Mouse (Mus musculus): Measurements from ENCODE around the gene Slc17a5. TPM values are rescaled to one million over a fixed set of nuclear protein-coding genes. Genes with fewer than 3 reads are reported as not detected.

Slc17a5 gene
- polyA plus RNA-seq, 1 experiment from 2014 or later: 9.7 TPM

DNA sequence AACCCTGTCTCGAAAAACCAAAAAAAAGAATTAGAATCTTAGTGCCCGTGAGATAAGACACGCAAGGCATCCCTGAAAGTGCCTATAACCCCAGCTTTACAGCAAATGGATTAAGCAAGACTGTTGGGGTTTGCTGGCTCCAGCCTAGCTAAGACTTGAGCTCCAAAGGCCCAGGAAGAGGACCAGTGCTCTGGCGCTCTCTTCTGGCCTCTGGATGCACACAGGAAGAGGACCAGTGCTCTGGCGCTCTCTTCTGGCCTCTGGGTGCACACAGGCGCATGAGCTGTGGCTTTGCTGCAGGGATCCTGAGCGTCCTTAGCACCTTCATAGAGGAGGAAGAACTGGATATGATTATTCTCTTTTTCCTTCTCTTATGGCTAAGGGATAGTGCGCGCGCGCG lies 40.1 kb downstream of the Slc17a5 start:
- H3K36me3 ChIP-seq (ENCODE audit: control insufficient read depth, insufficient read depth): peaks cover 5% of the 10 kb centered on the region; the same call in 1 of the 2 replicates
- no peak overlapping the region for H3K27ac ChIP-seq (ENCODE audit: low read length)
- no peaks in the 10 kb centered on the region for H3K4me1 ChIP-seq (ENCODE audit: control insufficient read depth, insufficient read depth, low read length)
- no peak overlapping the region for H3K4me2 ChIP-seq (ENCODE audit: low read depth, low read length)
- no peaks in the 10 kb centered on the region for H3K9me3 ChIP-seq (replicated peaks; ENCODE audit: control insufficient read depth, low read length)
- H3K4me3 ChIP-seq (ENCODE audit: low read length): no peak overlapping the region
- 87% methylated on average over 12 of the region's 12 CpGs for WGBS
- no peak overlapping the region for H3K9ac ChIP-seq (ENCODE audit: low read length)
- no peak for ATAC-seq (replicated peaks; ENCODE audit: extremely low read depth, insufficient read depth, low FRiP score)
- H3K27me3 ChIP-seq (ENCODE audit: control insufficient read depth, insufficient read depth, low read length): no peaks in the 10 kb centered on the region

DNA sequence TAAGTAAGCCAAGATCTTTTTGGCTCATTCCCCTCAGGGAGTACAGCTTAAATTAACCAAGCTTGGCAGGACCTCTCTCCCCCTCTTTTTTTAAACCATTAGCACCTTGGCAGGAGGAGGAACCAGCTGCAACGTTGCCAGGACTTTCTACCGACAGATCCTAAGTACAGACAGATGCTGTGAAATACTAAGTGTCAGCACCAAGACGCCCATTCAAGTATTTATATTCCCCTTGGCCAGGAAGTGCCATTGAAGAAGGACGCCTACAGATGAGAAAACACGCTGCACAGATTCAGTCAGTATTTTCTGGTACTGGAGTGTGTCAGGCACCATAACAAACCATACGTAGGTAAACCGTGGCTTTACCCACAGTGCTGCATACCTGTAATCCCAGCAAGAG lies 40.9 kb downstream of the Slc17a5 start:
- Histone ChIP-seq H3K4me1 (ENCODE audit: control insufficient read depth, insufficient read depth, low read length) (no peaks in the 10 kb centered on the region), H3K9me3 (replicated peaks; ENCODE audit: control insufficient read depth, low read length) (no peaks in the 10 kb centered on the region), H3K4me3 (ENCODE audit: low read length) (no peak overlapping the region), H3K27ac (ENCODE audit: low read length) (no peak overlapping the region), H3K4me2 (ENCODE audit: low read depth, low read length) (no peak overlapping the region), H3K27me3 (ENCODE audit: control insufficient read depth, insufficient read depth, low read length) (no peaks in the 10 kb centered on the region), H3K36me3 (ENCODE audit: control insufficient read depth, insufficient read depth) (no peaks in the 10 kb centered on the region), H3K9ac (ENCODE audit: low read length) (no peak overlapping the region)
- no peak for ATAC-seq (replicated peaks; ENCODE audit: extremely low read depth, insufficient read depth, low FRiP score)
- WGBS: 51% methylated on average over 7 of the region's 7 CpGs

DNA sequence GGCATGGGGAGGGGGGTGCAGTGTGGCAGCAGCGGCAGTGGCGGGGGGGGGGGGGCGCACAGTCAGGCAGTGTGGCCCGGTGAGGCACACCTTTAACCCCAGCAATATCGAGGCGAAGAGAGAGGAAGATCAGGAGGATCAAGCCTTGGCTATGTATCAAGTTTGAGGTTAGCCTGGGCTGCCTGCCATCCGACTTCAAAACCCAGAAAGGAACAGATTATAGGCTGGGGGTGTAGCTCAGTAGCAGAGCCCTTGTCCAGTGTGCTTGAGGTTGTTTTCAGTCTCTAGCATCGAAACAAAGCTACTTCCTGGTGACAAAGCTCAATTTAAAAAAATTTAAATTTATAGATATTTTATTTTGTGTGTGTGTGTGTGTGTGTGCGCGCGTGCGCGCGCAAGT lies 46.1 kb downstream of the Slc17a5 start:
- Histone ChIP-seq H3K9ac (ENCODE audit: low read length) (no peak overlapping the region), H3K9me3 (replicated peaks; ENCODE audit: control insufficient read depth, low read length) (no peaks in the 10 kb centered on the region), H3K4me2 (ENCODE audit: low read depth, low read length) (no peak overlapping the region), H3K27ac (ENCODE audit: low read length) (no peak overlapping the region), H3K36me3 (ENCODE audit: control insufficient read depth, insufficient read depth) (no peaks in the 10 kb centered on the region), H3K27me3 (ENCODE audit: control insufficient read depth, insufficient read depth, low read length) (no peaks in the 10 kb centered on the region), H3K4me1 (ENCODE audit: control insufficient read depth, insufficient read depth, low read length) (peaks cover 9% of the 10 kb centered on the region), H3K4me3 (ENCODE audit: low read length) (no peak overlapping the region)
- no peak for ATAC-seq (replicated peaks; ENCODE audit: extremely low read depth, insufficient read depth, low FRiP score)
- WGBS: 89% methylated on average over 14 of the region's 14 CpGs

DNA sequence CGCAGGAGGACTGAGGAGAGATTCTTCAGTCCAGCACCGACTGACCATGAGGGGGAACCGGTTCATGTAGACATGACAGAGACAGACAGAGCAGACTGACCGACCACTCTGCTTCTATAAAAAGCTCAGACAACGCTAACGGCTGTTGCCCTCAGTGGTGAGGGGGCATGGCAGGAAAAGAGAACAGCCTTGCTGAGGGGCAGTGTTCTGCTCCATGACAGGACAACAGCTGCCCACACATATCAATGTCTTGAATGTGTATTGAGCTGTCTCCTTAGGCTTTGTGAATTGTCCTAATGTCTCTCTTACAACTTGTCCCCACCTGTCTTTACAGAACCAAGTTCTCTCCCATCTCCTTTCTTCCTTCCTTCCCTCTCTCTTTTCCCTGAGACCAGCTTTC lies 49.4 kb downstream of the Slc17a5 start:
- no peak overlapping the region for H3K4me3 ChIP-seq (ENCODE audit: low read length)
- H3K4me2 ChIP-seq (ENCODE audit: low read depth, low read length): no peak overlapping the region
- no peak overlapping the region for H3K9ac ChIP-seq (ENCODE audit: low read length)
- no peak for ATAC-seq (replicated peaks; ENCODE audit: extremely low read depth, insufficient read depth, low FRiP score)
- 20% methylated on average over 6 of the region's 6 CpGs for WGBS
- no peak overlapping the region for H3K27ac ChIP-seq (ENCODE audit: low read length)
- no peaks in the 10 kb centered on the region for H3K27me3 ChIP-seq (ENCODE audit: control insufficient read depth, insufficient read depth, low read length)
- H3K36me3 ChIP-seq (ENCODE audit: control insufficient read depth, insufficient read depth): no peaks in the 10 kb centered on the region
- peaks cover 11% of the 10 kb centered on the region for H3K4me1 ChIP-seq (ENCODE audit: control insufficient read depth, insufficient read depth, low read length)
- H3K9me3 ChIP-seq (replicated peaks; ENCODE audit: control insufficient read depth, low read length): no peaks in the 10 kb centered on the region

DNA sequence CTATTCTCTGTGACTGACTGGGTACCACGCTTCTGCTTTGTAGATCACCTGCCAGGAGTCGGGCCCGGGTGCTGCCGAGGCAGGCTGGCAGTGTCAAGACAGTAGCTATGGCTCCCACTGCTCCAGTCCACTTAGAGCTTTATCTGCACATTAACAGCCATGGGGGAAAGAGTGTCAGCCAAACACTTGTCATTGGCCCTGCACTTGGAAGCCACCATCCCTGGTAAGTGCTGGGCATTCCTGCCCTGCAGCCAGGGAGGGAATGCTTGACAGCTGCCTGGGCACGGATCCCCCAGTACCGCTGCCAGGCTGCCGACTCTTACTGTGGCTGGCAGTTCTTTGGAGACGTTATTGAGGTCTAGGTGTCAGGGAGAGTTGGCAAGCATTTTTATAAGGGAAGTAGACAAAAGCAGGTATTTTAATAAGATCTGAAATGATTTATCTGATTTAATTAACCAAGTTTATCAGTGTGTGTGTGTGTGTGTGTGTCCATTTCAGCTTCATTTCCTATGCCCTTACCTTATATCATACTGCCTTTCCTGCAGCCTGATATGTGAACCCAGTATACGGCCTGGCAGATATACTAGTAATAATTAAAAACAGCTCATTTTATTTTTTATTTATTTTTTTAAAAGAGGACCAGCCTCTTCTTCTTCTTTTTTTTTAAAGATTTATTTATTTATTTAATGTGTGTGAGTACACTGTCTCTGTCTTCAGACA lies 50.5 kb downstream of the Slc17a5 start:
- Histone ChIP-seq H3K27me3 (ENCODE audit: control insufficient read depth, insufficient read depth, low read length) (no peaks in the 10 kb centered on the region), H3K4me3 (ENCODE audit: low read length) (no peak overlapping the region), H3K9me3 (replicated peaks; ENCODE audit: control insufficient read depth, low read length) (no peaks in the 10 kb centered on the region), H3K4me2 (ENCODE audit: low read depth, low read length) (no peak overlapping the region), H3K4me1 (ENCODE audit: control insufficient read depth, insufficient read depth, low read length) (peaks cover 11% of the 10 kb centered on the region), H3K27ac (ENCODE audit: low read length) (peak overlapping the region; percentile 38; the same call in 1 of the 2 replicates), H3K36me3 (ENCODE audit: control insufficient read depth, insufficient read depth) (no peaks in the 10 kb centered on the region), H3K9ac (ENCODE audit: low read length) (no peak overlapping the region)
- peak; percentile 79 for ATAC-seq (replicated peaks; ENCODE audit: extremely low read depth, insufficient read depth, low FRiP score)
- 49% methylated on average over 9 of the region's 9 CpGs for WGBS

DNA sequence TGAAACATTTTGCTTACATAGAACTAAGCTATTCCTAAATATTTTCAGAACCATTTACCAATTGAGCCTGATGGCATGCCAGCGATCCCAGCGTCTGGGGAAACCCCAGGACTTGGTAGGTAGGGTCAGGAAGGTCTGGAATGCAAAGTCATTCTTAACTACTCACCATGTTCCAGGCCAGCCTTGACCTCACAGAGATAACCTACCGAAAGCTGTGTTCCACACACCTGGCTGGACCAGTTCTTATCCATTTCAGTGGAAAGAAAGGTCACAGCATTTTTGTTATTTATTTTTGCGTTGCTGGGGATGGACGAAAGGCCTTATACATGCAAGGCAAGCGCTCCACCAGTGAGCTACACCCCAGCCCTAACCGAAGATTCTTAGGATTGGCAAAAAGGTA lies 53.2 kb downstream of the Slc17a5 start:
- no peak overlapping the region for H3K27ac ChIP-seq (ENCODE audit: low read length)
- ATAC-seq (replicated peaks; ENCODE audit: extremely low read depth, insufficient read depth, low FRiP score): no peak
- no peaks in the 10 kb centered on the region for H3K36me3 ChIP-seq (ENCODE audit: control insufficient read depth, insufficient read depth)
- H3K4me1 ChIP-seq (ENCODE audit: control insufficient read depth, insufficient read depth, low read length): peaks cover 16% of the 10 kb centered on the region
- no peak overlapping the region for H3K4me3 ChIP-seq (ENCODE audit: low read length)
- 83% methylated on average over 7 of the region's 7 CpGs for WGBS
- no peak overlapping the region for H3K4me2 ChIP-seq (ENCODE audit: low read depth, low read length)
- no peaks in the 10 kb centered on the region for H3K27me3 ChIP-seq (ENCODE audit: control insufficient read depth, insufficient read depth, low read length)
- H3K9ac ChIP-seq (ENCODE audit: low read length): no peak overlapping the region
- H3K9me3 ChIP-seq (replicated peaks; ENCODE audit: control insufficient read depth, low read length): no peaks in the 10 kb centered on the region

DNA sequence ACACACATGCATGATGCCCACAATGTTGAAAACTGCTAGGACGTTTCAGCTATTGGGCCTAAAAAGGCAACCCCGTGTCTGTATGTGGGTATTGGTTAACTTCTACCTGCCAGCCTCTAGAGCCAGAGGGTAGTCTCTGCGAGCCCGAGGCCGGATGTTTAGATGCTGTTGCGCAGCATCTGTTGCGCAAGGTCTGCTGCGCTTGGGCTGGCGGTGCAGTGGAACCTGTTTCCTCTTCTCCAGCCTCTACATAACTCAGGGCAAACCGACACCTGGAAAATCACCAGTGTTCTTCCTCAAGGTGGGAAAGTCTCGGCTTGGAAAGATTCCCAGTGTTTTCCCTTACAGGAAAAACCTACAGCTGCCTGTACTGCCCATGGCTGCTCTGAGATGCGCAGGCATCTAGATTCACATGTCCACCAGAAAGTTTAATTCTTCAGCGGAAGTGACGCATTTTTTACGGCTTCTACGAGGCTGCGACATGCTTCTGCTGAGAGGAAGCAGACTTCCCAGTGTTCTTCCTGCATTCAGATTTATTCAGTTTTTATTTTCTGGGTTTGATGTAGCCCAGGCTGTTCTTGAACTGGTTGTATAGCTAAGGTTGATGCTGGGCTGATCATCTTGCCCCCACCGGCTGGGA lies 54.4 kb downstream of the Slc17a5 start:
- WGBS: 78% methylated on average over 18 of the region's 18 CpGs

DNA sequence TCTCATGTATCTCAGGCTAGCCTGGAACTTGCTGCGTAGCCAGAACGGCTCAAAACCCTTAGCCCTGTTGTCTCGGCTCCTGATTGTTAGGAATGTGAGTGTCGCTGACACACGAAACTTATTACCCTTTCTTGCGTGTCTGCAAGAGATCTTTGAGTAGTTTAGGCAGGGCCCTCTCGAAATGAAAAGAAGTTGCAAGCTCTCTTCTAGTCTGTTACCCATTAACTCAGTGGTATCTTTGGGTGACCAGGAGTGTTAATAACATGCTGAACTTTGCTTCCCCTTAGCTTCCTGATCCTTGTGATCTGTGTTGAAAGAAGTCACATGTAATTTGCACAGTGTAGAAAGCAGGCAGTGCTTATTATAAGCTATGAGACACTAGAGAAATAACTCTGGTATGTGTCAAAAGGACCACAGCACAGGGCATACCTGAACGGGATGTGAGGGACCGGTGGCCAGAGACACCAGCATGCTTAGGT lies 55.5 kb downstream of the Slc17a5 start:
- no peak overlapping the region for H3K27ac ChIP-seq (ENCODE audit: low read length)
- no peaks in the 10 kb centered on the region for H3K27me3 ChIP-seq (ENCODE audit: control insufficient read depth, insufficient read depth, low read length)
- no peak overlapping the region for H3K4me2 ChIP-seq (ENCODE audit: low read depth, low read length)
- H3K36me3 ChIP-seq (ENCODE audit: control insufficient read depth, insufficient read depth): no peaks in the 10 kb centered on the region
- peaks cover 14% of the 10 kb centered on the region; the same call in 1 of the 2 replicates for H3K4me1 ChIP-seq (ENCODE audit: control insufficient read depth, insufficient read depth, low read length)
- 49% methylated on average over 9 of the region's 9 CpGs for WGBS
- H3K9ac ChIP-seq (ENCODE audit: low read length): no peak overlapping the region
- ATAC-seq (replicated peaks; ENCODE audit: extremely low read depth, insufficient read depth, low FRiP score): no peak
- H3K4me3 ChIP-seq (ENCODE audit: low read length): no peak overlapping the region
- no peaks in the 10 kb centered on the region for H3K9me3 ChIP-seq (replicated peaks; ENCODE audit: control insufficient read depth, low read length)

More for the DNA sequence above, 54.4 kb downstream of the Slc17a5 start:
- Histone ChIP-seq H3K4me2 (ENCODE audit: low read depth, low read length) (no peak overlapping the region), H3K4me1 (ENCODE audit: control insufficient read depth, insufficient read depth, low read length) (peaks cover 16% of the 10 kb centered on the region), H3K9ac (ENCODE audit: low read length) (no peak overlapping the region), H3K27me3 (ENCODE audit: control insufficient read depth, insufficient read depth, low read length) (no peaks in the 10 kb centered on the region), H3K9me3 (replicated peaks; ENCODE audit: control insufficient read depth, low read length) (no peaks in the 10 kb centered on the region), H3K27ac (ENCODE audit: low read length) (no peak overlapping the region), H3K36me3 (ENCODE audit: control insufficient read depth, insufficient read depth) (no peaks in the 10 kb centered on the region), H3K4me3 (ENCODE audit: low read length) (no peak overlapping the region)
- ATAC-seq (replicated peaks; ENCODE audit: extremely low read depth, insufficient read depth, low FRiP score): no peak

DNA sequence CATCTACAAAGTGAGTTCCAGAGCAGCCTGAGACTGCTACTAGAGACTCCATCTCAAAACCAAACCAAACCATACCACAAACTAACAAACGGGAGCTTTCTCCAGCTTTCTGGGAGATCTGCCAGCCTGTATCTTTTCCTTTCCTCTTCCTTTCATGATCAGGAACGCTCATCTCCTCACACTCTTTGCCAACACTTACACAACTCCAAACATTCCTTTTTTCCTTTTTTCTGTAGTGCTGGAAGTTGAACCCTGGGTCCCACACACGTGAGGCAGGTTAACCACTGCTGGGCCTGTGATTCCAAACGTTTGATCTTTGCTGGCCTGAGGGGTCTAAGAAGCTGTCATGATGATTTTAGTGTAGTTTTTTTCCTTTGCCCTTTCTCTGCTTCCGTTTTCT lies 56.0 kb downstream of the Slc17a5 start:
- peaks cover 15% of the 10 kb centered on the region; the same call in 1 of the 2 replicates for H3K4me1 ChIP-seq (ENCODE audit: control insufficient read depth, insufficient read depth, low read length)
- H3K9me3 ChIP-seq (replicated peaks; ENCODE audit: control insufficient read depth, low read length): no peaks in the 10 kb centered on the region
- 28% methylated on average over 5 of the region's 5 CpGs for WGBS
- H3K4me2 ChIP-seq (ENCODE audit: low read depth, low read length): no peak overlapping the region
- no peaks in the 10 kb centered on the region for H3K36me3 ChIP-seq (ENCODE audit: control insufficient read depth, insufficient read depth)
- H3K4me3 ChIP-seq (ENCODE audit: low read length): no peak overlapping the region
- H3K27me3 ChIP-seq (ENCODE audit: control insufficient read depth, insufficient read depth, low read length): no peaks in the 10 kb centered on the region
- ATAC-seq (replicated peaks; ENCODE audit: extremely low read depth, insufficient read depth, low FRiP score): no peak
- peak overlapping the region; percentile 59; the same call in 1 of the 2 replicates for H3K27ac ChIP-seq (ENCODE audit: low read length)
- no peak overlapping the region for H3K9ac ChIP-seq (ENCODE audit: low read length)

Measured in heart, embryonic 16.5 days (tissue).